Mouse (Mus musculus) right cerebral cortex, adult 2 months (tissue): Measurements from ENCODE around the gene Nop16.
"Not testable (repeated sequence)": the region's sequence is repeated elsewhere in the genome, so short reads cannot be mapped to it uniquely, and the experiment has no call there.

Source experiments
- DNase-seq, 2 experiments: peaks; one replicate each; pipeline ENCODE4 v3.0.0; 2021 to 2022; ENCODE audit warnings: low spot score in 2 of 2

Nop16 gene

DNA sequence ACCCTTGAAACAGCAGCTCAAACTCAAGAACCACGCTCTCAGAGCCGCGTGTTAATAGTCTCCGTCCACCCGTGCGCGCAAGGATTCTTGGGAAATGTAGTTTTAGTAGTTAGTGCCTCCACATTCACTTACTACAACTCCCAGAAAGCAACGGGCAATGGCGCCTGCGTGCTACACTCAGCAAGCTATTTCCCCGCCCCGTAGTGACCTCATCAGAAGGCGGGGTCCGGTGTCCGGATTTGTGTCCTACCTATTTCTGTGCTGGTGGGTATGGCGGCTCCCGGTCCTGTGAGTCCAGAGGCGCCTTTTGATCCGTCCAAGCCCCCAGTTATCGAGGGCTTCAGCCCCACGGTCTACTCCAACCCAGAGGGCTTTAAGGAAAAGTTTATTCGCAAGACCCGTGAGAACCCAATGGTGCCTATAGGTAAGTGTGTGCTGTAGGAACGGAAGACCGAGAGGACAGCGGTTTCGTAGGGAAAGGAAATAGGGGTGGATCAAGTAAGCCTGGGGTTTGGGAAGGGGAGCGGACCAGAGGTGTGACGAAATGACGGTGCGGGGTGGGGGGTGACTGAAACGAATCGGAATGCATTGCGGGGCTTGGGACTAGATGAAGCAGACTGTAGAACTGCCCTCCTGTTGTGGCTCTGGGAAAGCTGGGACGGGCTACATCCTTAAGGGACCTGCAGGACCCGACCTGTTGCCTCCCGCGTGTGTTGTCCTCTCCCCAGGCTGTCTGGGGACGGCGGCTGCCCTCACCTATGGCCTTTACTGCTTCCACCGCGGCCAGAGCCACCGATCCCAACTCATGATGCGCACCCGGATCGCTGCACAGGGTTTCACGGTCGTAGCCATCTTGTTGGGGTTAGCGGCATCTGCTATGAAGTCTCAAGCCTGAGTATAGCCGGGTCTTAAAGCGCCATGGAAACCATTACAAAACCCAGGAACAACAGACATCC, at the start of gene Nop16, which contains the start of gene Higd2a:
TSS of gene Nop16 (minus strand) at position 95 of the 956 bp plus-strand sequence.
TSS of gene Higd2a (plus strand) at position 212 of the 956 bp plus-strand sequence.
- peak; percentile 98 for DNase-seq

DNA sequence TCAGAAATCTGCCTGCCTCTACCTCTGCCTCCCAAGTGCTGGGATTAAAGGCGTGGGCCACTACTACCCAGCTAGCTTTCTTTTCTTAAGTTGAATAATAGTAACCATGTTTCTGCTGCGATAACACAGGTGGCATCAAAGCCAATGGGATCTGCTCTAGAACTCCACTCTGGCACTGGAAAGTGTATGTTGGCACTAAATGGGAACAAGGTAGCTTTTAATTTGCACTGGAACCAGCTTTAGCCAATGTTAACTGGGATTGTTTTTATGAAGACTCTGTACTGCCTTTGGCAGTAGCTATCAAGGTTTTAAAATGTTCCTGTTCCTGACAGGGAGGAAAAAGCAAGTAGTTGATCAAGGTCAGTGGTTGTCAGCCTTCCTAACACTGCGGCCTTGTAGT, 45.1 kb upstream of the Nop16 start:
- no peak for DNase-seq

DNA sequence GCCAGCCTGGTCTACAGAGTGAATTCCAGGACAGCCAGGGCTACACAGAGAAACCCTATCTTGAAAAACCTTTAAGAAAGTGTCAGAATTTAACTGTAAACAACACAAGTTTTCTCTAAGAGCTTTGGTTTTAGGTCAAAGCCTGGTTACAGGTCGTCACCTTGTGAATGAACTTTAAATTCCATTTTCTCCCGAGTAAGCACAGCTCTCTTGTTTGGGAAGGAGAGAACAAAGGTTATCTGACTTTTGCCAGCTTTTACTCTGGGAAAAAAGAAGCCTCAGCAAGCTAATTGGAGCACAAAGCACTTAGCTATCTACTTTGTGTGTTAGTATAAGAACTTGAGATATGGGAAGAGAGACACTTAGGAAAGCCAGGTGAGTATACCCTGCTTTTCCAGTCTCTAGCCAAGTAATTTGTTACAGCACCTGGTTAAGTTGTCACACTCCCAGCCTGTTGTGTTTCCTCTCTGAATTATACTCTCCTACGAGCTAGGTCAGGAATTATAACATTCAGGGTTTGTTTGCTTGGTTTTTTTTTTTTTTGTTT, 42.9 kb upstream of the Nop16 start:
- DNase-seq = no peak

DNA sequence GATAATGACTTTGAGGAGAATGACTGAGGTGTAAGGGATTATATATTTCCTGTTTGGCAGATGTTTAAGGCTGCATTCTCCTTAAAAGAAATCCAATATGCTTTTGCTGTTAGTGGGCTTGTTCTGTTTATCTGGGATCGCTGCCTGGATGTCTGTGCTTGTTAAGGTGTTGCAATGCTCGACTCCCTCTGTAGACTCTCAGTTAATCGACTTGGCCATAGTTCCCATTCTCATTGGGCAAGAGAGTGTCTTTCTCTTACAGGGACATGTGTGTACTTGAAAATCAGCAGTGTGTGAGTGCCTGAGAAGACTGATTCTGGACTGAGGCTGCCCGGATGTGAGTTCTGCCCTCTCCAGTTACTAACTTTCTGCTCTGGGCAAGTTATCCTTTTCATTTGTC, 39.2 kb upstream of the Nop16 start:
- no peak for DNase-seq

DNA sequence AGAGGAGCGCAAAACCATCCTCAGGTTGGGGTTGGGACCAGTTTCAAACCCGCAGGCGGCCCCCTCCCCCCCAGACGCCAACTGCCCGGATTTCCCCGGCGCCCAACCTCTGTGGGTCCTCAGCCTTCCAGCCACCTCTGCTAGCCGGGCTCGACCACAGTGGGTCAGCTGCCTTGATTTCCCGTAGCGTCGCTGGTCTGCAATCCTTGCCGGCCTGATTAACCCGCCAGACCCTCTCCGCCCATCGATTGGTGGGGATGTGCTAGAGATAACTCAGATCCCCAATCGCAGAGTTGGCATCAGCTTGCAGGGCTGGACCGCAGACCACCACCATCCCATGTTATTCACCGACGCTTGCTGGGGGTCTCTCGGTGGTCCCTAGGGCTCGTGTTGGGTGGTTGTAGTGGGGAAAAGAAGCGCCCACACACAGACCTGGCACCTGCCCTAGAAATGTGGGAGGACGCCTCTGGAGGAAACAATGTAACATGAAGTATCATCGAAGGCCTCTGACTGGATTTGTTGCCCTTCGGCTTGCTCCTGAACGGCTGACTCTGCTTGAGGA, 32.2 kb upstream of the Nop16 start:
- no peak for DNase-seq

GRCm38 (mm10) chr13:54621155-54621932, 31.5 kb upstream of the Nop16 start, which contains the start of gene Faf2:
Gene Faf2 (plus strand): TSS chr13:54621784.
- peak; percentile 100 for DNase-seq

GRCm38 (mm10) chr13:54616998-54617397, 27.1 kb upstream of the Nop16 start:
- DNase-seq = no peak

GRCm38 (mm10) chr13:54616307-54616706, 26.4 kb upstream of the Nop16 start:
- DNase-seq = no peak

- DNase-seq = not testable (repeated sequence)
Measured at GRCm38 (mm10) chr13:54613141-54613540, 23.3 kb upstream of the Nop16 start.

DNA sequence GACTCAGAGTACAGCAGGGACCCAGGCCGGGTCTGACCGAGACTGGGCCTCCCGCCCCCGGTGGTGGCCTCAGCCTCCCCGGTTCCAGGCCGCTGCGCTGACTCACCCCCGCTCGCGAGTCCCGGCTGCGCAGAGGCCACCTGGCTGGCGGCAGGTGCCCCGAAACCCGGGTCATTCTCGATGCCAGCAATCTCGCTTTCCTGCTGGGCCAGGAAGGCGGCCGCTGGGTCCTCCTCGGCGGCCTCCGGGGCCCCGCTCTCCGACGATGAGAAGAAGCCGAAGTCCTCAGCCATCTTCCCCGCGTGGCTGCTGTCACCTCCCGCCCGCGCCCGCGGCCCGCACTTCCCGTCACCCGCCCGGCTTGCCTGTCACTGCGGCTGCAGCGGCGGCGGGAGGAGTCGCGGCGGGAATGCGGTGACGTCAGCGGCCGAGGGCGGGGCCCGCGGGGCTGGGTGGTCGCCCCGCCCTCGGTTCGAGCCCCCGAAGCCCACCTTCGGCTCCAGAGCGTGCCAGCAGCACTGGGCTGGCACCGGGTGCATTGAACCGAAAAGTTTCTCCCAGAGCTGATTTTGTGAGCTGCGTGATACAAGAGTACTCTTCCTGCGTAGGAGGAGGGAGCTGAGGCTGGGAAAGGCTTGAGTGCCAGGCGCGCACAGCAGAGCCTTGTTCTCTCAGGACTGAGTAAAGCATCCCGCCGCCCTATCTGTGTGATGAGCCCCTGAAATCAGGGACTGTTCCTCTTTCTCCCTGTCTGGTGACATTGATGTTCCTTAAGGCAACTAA, 21.3 kb upstream of the Nop16 start, which contains the start of gene Cltb:
TSS of gene Cltb (minus strand) at position 373 of the 783 bp plus-strand sequence.
- DNase-seq = peak; percentile 89 to 92

DNA sequence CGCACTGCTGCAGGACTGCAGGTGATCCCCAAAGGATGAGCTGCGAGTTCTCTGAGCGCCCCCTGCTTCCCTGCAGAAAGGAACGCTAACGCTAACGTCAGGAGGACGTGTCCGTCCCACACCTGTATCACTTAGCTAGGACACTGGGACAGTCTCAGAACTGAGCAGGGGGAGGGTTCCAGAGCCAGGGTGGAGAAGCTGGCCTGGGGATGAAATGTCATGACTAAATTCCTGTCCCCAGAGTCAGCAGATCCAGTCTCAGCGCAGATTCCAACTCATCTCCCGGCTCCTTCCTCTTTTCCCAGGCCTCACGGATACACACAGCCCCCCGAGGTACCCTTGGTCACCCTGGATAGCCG, 20.7 kb upstream of the Nop16 start:
- peak; percentile 51 for DNase-seq

DNA sequence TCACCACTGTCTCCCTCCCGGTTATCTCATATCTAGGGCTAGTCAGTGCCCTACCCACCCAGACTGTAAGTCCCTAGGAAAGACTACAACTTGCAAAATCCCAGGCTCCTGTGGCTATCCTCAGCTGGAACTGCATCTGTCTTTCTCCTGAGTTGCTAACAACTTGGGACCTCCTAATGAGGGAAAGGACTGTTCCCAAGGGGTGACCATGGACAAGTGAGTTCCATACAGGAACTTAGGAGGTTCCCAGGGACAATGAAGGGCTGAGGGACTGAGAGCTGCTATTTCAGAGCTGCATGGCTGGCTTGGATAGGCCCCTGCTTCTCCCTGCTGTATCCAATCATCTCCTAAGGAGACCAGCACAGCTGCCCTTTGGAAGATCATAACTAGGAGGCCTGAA, 19.4 kb upstream of the Nop16 start:
- DNase-seq = no peak

DNA sequence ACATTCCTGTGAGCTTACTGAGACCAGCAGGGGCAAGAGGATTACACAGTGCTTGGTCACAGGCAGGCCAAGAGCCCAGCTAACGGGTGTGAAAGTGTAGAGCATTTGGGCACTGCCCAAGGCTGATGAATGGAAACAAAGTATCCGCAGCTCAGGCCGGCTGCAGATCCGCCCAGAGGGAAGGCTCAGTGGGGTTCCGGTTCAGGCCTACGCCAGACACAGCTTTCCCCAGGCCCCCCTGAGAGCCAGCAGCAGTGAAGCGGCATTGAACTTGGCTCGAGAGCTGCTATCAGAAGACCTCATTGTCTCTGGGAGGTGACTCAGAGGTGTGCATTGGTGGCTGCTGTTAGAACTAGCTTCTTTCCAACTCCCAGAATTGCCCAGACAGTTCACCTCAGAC, 18.8 kb upstream of the Nop16 start:
- DNase-seq = peak; percentile 26 to 56

DNA sequence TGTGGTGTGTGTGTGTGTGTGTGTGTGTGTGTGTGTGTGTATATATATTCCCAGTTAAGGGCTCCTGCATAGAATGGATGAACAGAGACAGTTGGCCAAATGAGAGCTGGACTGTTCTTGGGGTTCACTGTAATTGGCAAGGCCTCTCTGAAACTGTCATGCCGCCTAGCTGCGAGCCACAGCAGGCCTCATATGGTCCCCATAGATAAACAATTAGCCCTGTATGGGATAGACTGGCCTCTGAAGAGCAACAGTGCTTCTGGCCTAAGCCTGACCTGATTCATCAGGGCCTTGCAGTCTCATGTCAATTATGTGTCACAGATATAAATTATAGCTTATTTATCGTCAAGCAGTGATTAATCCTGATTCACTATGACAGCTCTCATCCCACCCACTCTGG, 18.1 kb upstream of the Nop16 start:
- DNase-seq = no peak

DNA sequence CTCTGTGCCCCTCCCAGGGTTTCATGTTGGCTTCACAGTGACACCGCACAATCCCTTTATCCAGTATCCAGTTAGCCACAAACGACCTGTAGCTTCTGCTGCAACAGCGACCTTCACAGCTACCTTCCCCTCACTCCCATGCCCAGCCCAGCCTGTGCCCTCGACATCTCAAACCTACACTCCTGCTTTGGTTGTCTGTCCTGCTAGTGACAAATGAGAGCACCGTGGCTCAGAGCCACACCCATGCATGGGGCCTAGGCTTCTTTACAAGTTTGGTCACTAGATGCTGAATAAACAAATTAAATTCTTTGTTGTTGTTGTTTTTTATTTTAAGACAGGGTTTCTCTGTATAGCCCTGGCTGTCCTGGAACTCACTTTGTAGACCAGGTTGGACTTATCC, 17.3 kb upstream of the Nop16 start:
- no peak for DNase-seq

GRCm38 (mm10) chr13:54605426-54605825, 15.5 kb upstream of the Nop16 start:
- no peak for DNase-seq

DNA sequence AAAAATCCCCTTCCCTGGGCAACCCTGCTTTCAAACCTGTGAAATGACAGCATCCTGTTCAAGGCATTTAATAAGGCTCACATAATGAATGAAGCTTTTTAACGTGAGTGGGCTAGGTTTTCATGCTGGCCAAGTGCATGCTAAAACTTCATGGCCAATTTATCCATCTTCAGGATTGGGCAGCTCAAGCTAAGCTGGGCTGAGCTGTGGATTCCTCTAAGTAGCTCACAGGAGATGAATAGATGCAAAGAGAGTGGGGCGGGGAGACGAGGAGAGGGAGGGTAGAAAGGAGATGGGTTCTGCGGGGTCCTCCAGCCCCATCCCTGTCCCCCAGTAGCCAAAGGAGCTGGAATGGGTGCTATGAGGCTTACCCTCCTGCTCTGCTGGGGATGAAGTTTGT, 14.3 kb upstream of the Nop16 start:
- DNase-seq = no peak

GRCm38 (mm10) chr13:54603501-54603900, 13.6 kb upstream of the Nop16 start:
- DNase-seq = no peak

DNA sequence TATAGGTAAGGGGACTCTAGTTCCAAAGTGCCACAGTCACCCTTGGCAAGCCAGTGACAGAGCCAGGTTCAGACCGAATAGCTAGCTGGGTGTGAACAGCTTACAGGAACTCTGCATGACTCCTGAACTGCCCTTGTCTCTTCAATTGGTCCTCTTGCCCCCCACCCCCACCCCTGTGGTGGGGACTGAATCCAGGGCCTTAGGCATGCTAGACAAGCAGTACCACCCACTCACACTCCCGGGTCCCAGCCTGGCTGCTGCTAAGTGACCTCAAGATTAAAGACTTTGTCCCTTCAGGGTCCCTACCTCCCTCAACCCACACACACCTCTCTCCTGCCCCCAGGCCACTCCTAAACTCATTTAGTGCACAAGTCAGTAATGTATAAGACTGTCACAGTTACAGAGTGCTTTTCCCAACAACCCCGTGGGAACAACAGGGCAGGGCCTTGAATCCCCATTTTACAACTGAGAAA, 12.8 kb upstream of the Nop16 start:
- DNase-seq = no peak

GRCm38 (mm10) chr13:54598622-54599143, 8.8 kb upstream of the Nop16 start:
- no peak for DNase-seq

DNA sequence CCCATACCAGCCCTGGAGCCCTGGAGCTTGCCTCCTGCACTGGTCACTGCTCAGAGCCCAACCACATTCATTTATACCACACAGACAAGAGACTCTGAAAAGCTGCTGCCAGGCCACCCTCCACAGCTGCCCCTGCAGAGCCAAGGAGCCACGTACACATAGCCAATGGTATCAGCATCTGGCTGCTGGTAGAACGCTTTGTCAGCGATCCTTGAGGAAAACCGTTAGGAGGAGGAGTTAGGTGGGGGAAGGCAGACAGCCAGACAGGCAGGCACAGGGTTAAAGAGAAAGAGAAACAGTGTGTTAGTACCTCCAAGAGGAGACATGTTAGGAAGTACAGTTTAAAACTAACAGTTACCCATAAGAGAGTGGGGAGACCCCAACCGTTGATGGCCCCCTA, 7.0 kb upstream of the Nop16 start:
- DNase-seq = no peak
